Mouse (Mus musculus): ENCODE measurements around the gene Agap1.

The Agap1 gene

GRCm38 (mm10) chr1:89580031-89580998 is 125.7 kb downstream of the Agap1 start:
- DNase-seq: peak; percentile 80

GRCm38 (mm10) chr1:89580999-89581765 is 126.6 kb downstream of the Agap1 start:
- DNase-seq: peak; percentile 69

GRCm38 (mm10) chr1:89581766-89582125 is 127.1 kb downstream of the Agap1 start:
- no peak for DNase-seq

- DNase-seq: no peak
Measured at GRCm38 (mm10) chr1:89583369-89583768, 128.8 kb downstream of the Agap1 start.

- no peak for DNase-seq
Measured at GRCm38 (mm10) chr1:89586991-89587683, 132.5 kb downstream of the Agap1 start.

- no peak for DNase-seq
Measured at GRCm38 (mm10) chr1:89588154-89588553, 133.5 kb downstream of the Agap1 start.

GRCm38 (mm10) chr1:89590994-89591393 is 136.4 kb downstream of the Agap1 start:
- no peak for DNase-seq

GRCm38 (mm10) chr1:89593219-89593618 is 138.6 kb downstream of the Agap1 start:
- DNase-seq: no peak

- DNase-seq: no peak
Measured at GRCm38 (mm10) chr1:89594999-89595398, 140.4 kb downstream of the Agap1 start.

GRCm38 (mm10) chr1:89595421-89595820 is 140.8 kb downstream of the Agap1 start:
- peak; percentile 69 for DNase-seq

GRCm38 (mm10) chr1:89596223-89596622 is 141.6 kb downstream of the Agap1 start:
- DNase-seq: no peak

- no peak for DNase-seq
Measured at GRCm38 (mm10) chr1:89598906-89599305, 144.3 kb downstream of the Agap1 start.

GRCm38 (mm10) chr1:89599983-89600741 is 145.6 kb downstream of the Agap1 start:
- DNase-seq: no peak

- DNase-seq: no peak
Measured at GRCm38 (mm10) chr1:89601349-89601748, 146.7 kb downstream of the Agap1 start.

- no peak for DNase-seq
Measured at GRCm38 (mm10) chr1:89602879-89603278, 148.3 kb downstream of the Agap1 start.

- peak; percentile 73 for DNase-seq
Measured at GRCm38 (mm10) chr1:89606612-89607011, 152.0 kb downstream of the Agap1 start.

- DNase-seq: no peak
Measured at GRCm38 (mm10) chr1:89608766-89609165, 154.2 kb downstream of the Agap1 start.

- no peak for DNase-seq
Measured at GRCm38 (mm10) chr1:89609964-89610363, 155.4 kb downstream of the Agap1 start.

- no peak for DNase-seq
Measured at GRCm38 (mm10) chr1:89611521-89611920, 156.9 kb downstream of the Agap1 start.

- DNase-seq: no peak
Measured at GRCm38 (mm10) chr1:89613234-89613870, 158.7 kb downstream of the Agap1 start.

- DNase-seq: no peak
Measured at GRCm38 (mm10) chr1:89616556-89616955, 161.9 kb downstream of the Agap1 start.

- peak; percentile 63 for DNase-seq
Measured at GRCm38 (mm10) chr1:89617336-89617735, 162.7 kb downstream of the Agap1 start.

All from lung, postnatal 10 days (tissue).